10 mouse cellular contexts compared by ENCODE assay signal in the genomic region with DNA sequence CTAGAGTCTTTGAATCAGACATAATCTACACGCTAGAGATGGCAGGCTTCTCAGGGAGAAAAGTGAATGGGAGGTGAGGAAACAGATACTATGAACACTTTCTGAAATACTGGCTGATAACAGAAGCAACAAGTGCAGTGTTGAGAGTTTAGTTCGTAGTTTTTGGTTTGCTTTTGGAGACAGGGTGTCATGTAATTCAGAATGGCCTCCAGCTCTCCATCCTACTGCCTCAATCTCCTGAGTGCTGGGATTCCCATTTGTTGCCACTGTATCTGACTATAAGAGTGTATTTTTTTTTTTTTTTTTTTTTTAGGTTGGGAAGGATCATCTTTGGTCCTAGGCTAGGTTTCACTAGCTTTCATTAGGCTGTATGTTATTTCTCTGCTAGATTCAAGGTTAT. TPM values are rescaled to one million over a fixed set of nuclear protein-coding genes. Genes with fewer than 3 reads are reported as not detected.
DNase-seq lines count a peak whose midpoint lies in the region; ATAC-seq lines count a peak whose summit lies in the region.
"Had no signal": no experiment of that assay in that cellular context is flagged by ENCODE, and none has a peak within 500 bp of the region (broad histone marks: within the 10 kb centered on the region; RNA-seq: fewer than 3 reads in every experiment).

No protein-coding gene starts in this region.

- no peak overlapping the region for H3K9ac ChIP-seq in hindbrain, embryonic 12.5 days
- peak overlapping the region; percentile 98 for H3K9ac ChIP-seq in heart, embryonic 16.5 days (ENCODE audit: low read length)
- H3K9ac ChIP-seq in liver, embryonic 16.5 days (ENCODE audit: low read depth, low read length), result peak overlapping the region; percentile 17; the same call in 1 of the 2 replicates

- no peak overlapping the region for H3K4me2 ChIP-seq in hindbrain, embryonic 12.5 days (replicated peaks)
- peak overlapping the region; percentile 86 for H3K4me2 ChIP-seq in heart, embryonic 16.5 days (ENCODE audit: low read depth, low read length)
- peak overlapping the region; percentile 86 for H3K4me2 ChIP-seq in liver, embryonic 16.5 days (ENCODE audit: low read depth, low read length)

- 84% methylated on average over 2 of the region's 2 CpGs for WGBS in hindbrain, embryonic 10.5 days
- 91% methylated on average over 2 of the region's 2 CpGs for WGBS in hindbrain, embryonic 12.5 days
- 83% methylated on average over 2 of the region's 2 CpGs for WGBS in embryonic facial prominence, embryonic 10.5 days
- 35% methylated on average over 2 of the region's 2 CpGs for WGBS in heart, embryonic 16.5 days
- WGBS in liver, embryonic 16.5 days (ENCODE audit: insufficient replicate concordance), result 23% methylated on average over 2 of the region's 2 CpGs

- H3K27ac ChIP-seq in hindbrain, embryonic 10.5 days, result no peak overlapping the region
- no peak overlapping the region for H3K27ac ChIP-seq in hindbrain, embryonic 12.5 days
- H3K27ac ChIP-seq in embryonic facial prominence, embryonic 10.5 days (replicated peaks), result peak overlapping the region; percentile 83; the same call in 1 of the 2 replicates
- H3K27ac ChIP-seq in heart, embryonic 16.5 days (ENCODE audit: low read length), result peak overlapping the region; percentile 97
- peak overlapping the region; percentile 39 for H3K27ac ChIP-seq in liver, embryonic 16.5 days (ENCODE audit: low read length)

- H3K4me1 ChIP-seq in hindbrain, embryonic 10.5 days (replicated peaks), result peaks cover 47% of the 10 kb centered on the region
- H3K4me1 ChIP-seq in hindbrain, embryonic 12.5 days, result peaks cover 17% of the 10 kb centered on the region
- peaks cover 45% of the 10 kb centered on the region for H3K4me1 ChIP-seq in embryonic facial prominence, embryonic 10.5 days
- H3K4me1 ChIP-seq in heart, embryonic 16.5 days (ENCODE audit: control insufficient read depth, insufficient read depth, low read length), result peaks cover 26% of the 10 kb centered on the region
- peaks cover 33% of the 10 kb centered on the region for H3K4me1 ChIP-seq in liver, embryonic 16.5 days (ENCODE audit: control insufficient read depth, low read depth, low read length)

- ATAC-seq in hindbrain, embryonic 12.5 days (ENCODE audit: low FRiP score), result no peak
- ATAC-seq in heart, embryonic 16.5 days (replicated peaks; ENCODE audit: extremely low read depth, insufficient read depth, low FRiP score), result no peak
- ATAC-seq in liver, embryonic 16.5 days (ENCODE audit: low read depth), result no peak
- ATAC-seq in frontal cortex, adult (ENCODE audit: low TSS enrichment), result no peak

- no peak for DNase-seq in hindbrain, embryonic 10.5 days (ENCODE audit: low spot score)
- no peak for DNase-seq in embryonic facial prominence, embryonic 10.5 days (ENCODE audit: low spot score)
- no peak for DNase-seq in embryo, embryonic 10 days (ENCODE audit: low spot score)
- no peak for DNase-seq in cerebellum, adult 18-20 months
- DNase-seq: right cerebral cortex, adult 18-20 months had no signal

- H3K9me3 ChIP-seq in hindbrain, embryonic 10.5 days, result no peaks in the 10 kb centered on the region
- H3K9me3 ChIP-seq in hindbrain, embryonic 12.5 days (replicated peaks), result no peaks in the 10 kb centered on the region
- H3K9me3 ChIP-seq in embryonic facial prominence, embryonic 10.5 days, result no peaks in the 10 kb centered on the region
- H3K9me3 ChIP-seq in heart, embryonic 16.5 days (replicated peaks; ENCODE audit: control insufficient read depth, low read length), result no peaks in the 10 kb centered on the region
- H3K9me3 ChIP-seq in liver, embryonic 16.5 days (replicated peaks; ENCODE audit: control insufficient read depth, low read length), result no peaks in the 10 kb centered on the region
- H3K9me3 ChIP-seq: G1E had no signal

- no peaks in the 10 kb centered on the region for H3K27me3 ChIP-seq in hindbrain, embryonic 10.5 days (ENCODE audit: insufficient read depth, poor library complexity, severe bottlenecking)
- H3K27me3 ChIP-seq in hindbrain, embryonic 12.5 days, result no peaks in the 10 kb centered on the region
- no peaks in the 10 kb centered on the region for H3K27me3 ChIP-seq in embryonic facial prominence, embryonic 10.5 days (replicated peaks; ENCODE audit: low read depth, poor library complexity, severe bottlenecking)
- no peaks in the 10 kb centered on the region for H3K27me3 ChIP-seq in heart, embryonic 16.5 days (ENCODE audit: control insufficient read depth, insufficient read depth, low read length)
- H3K27me3 ChIP-seq in liver, embryonic 16.5 days (ENCODE audit: control insufficient read depth, insufficient read depth, low read depth, low read length), result no peaks in the 10 kb centered on the region

- peaks cover 52% of the 10 kb centered on the region for H3K36me3 ChIP-seq in hindbrain, embryonic 10.5 days
- H3K36me3 ChIP-seq in hindbrain, embryonic 12.5 days, result peaks cover 42% of the 10 kb centered on the region
- peaks cover 55% of the 10 kb centered on the region for H3K36me3 ChIP-seq in embryonic facial prominence, embryonic 10.5 days (replicated peaks)
- peaks cover 30% of the 10 kb centered on the region for H3K36me3 ChIP-seq in heart, embryonic 16.5 days (ENCODE audit: control insufficient read depth, insufficient read depth)
- H3K36me3 ChIP-seq in liver, embryonic 16.5 days (ENCODE audit: control insufficient read depth, insufficient read depth), result peaks cover 35% of the 10 kb centered on the region

- H3K4me3 ChIP-seq in hindbrain, embryonic 10.5 days, result peak overlapping the region; percentile 89; the same call in 1 of the 2 replicates
- H3K4me3 ChIP-seq in hindbrain, embryonic 12.5 days, result no peak overlapping the region
- peak overlapping the region; percentile 78; the same call in 1 of the 2 replicates for H3K4me3 ChIP-seq in embryonic facial prominence, embryonic 10.5 days
- peak overlapping the region; percentile 94 for H3K4me3 ChIP-seq in heart, embryonic 16.5 days (ENCODE audit: low read length)
- peak overlapping the region; percentile 17 for H3K4me3 ChIP-seq in liver, embryonic 16.5 days (ENCODE audit: low read depth, low read length)

RNA-seq across cellular contexts. Expression of a gene that starts 1.1 kb away (rescaled TPM):
- 33.6 and 36.2 TPM in 2 replicates for polyA plus RNA-seq in hindbrain, embryonic 10.5 days (2016; fragmentation: Nextera tagmentation; extraction: Ambion mirVana)
- 32.7 and 36.6 TPM in 2 replicates for polyA plus RNA-seq in hindbrain, embryonic 12.5 days (2016; fragmentation: Nextera tagmentation; extraction: Ambion mirVana)
- polyA plus RNA-seq in embryonic facial prominence, embryonic 10.5 days (2016; fragmentation: Nextera tagmentation; extraction: Ambion mirVana), result 45.3 and 45.4 TPM in 2 replicates
- 21.7 and 22.2 TPM in 2 replicates for polyA plus RNA-seq in heart, embryonic 16.5 days (2015; fragmentation: Nextera tagmentation; extraction: Ambion mirVana)
- 11.0 and 11.5 TPM in 2 replicates for polyA plus RNA-seq in liver, embryonic 16.5 days (2015; fragmentation: Nextera tagmentation; extraction: Ambion mirVana)

RNA-seq across cellular contexts. Expression of a gene that starts 1.9 kb away (rescaled TPM):
- 234 and 240 TPM in 2 replicates for polyA plus RNA-seq in hindbrain, embryonic 10.5 days (2016; fragmentation: Nextera tagmentation; extraction: Ambion mirVana)
- polyA plus RNA-seq in hindbrain, embryonic 12.5 days (2016; fragmentation: Nextera tagmentation; extraction: Ambion mirVana), result 216 and 226 TPM in 2 replicates
- polyA plus RNA-seq in embryonic facial prominence, embryonic 10.5 days (2016; fragmentation: Nextera tagmentation; extraction: Ambion mirVana), result 214 and 219 TPM in 2 replicates
- polyA plus RNA-seq in heart, embryonic 16.5 days (2015; fragmentation: Nextera tagmentation; extraction: Ambion mirVana), result 403 and 415 TPM in 2 replicates
- polyA plus RNA-seq in liver, embryonic 16.5 days (2015; fragmentation: Nextera tagmentation; extraction: Ambion mirVana), result 114 and 116 TPM in 2 replicates

RNA-seq across cellular contexts. Expression of a gene that starts 5.9 kb away (rescaled TPM):
- 177 and 188 TPM in 2 replicates for polyA plus RNA-seq in hindbrain, embryonic 10.5 days (2016; fragmentation: Nextera tagmentation; extraction: Ambion mirVana)
- 146 and 171 TPM in 2 replicates for polyA plus RNA-seq in hindbrain, embryonic 12.5 days (2016; fragmentation: Nextera tagmentation; extraction: Ambion mirVana)
- 154 and 163 TPM in 2 replicates for polyA plus RNA-seq in embryonic facial prominence, embryonic 10.5 days (2016; fragmentation: Nextera tagmentation; extraction: Ambion mirVana)
- polyA plus RNA-seq in heart, embryonic 16.5 days (2015; fragmentation: Nextera tagmentation; extraction: Ambion mirVana), result 89.0 and 94.2 TPM in 2 replicates
- 82.4 and 84.8 TPM in 2 replicates for polyA plus RNA-seq in liver, embryonic 16.5 days (2015; fragmentation: Nextera tagmentation; extraction: Ambion mirVana)

RNA-seq across cellular contexts. Expression of a gene that starts 13.7 kb away (rescaled TPM):
- 57.8 and 59.2 TPM in 2 replicates for polyA plus RNA-seq in hindbrain, embryonic 10.5 days (2016; fragmentation: Nextera tagmentation; extraction: Ambion mirVana)
- 47.4 and 49.5 TPM in 2 replicates for polyA plus RNA-seq in hindbrain, embryonic 12.5 days (2016; fragmentation: Nextera tagmentation; extraction: Ambion mirVana)
- polyA plus RNA-seq in embryonic facial prominence, embryonic 10.5 days (2016; fragmentation: Nextera tagmentation; extraction: Ambion mirVana), result 45.0 and 49.2 TPM in 2 replicates
- 74.6 and 77.5 TPM in 2 replicates for polyA plus RNA-seq in heart, embryonic 16.5 days (2015; fragmentation: Nextera tagmentation; extraction: Ambion mirVana)
- polyA plus RNA-seq in liver, embryonic 16.5 days (2015; fragmentation: Nextera tagmentation; extraction: Ambion mirVana), result 65.0 and 73.5 TPM in 2 replicates

RNA-seq across cellular contexts. Expression of a gene that starts 49.2 kb away (rescaled TPM):
- polyA plus RNA-seq in hindbrain, embryonic 10.5 days (2016; fragmentation: Nextera tagmentation; extraction: Ambion mirVana), result 9.3 and 13.4 TPM in 2 replicates
- 26.9 and 28.6 TPM in 2 replicates for polyA plus RNA-seq in hindbrain, embryonic 12.5 days (2016; fragmentation: Nextera tagmentation; extraction: Ambion mirVana)
- 13.7 and 14.8 TPM in 2 replicates for polyA plus RNA-seq in embryonic facial prominence, embryonic 10.5 days (2016; fragmentation: Nextera tagmentation; extraction: Ambion mirVana)
- polyA plus RNA-seq in heart, embryonic 16.5 days (2015; fragmentation: Nextera tagmentation; extraction: Ambion mirVana), result 3.1 and 4.3 TPM in 2 replicates
- 0.77 and 0.91 TPM in 2 replicates for polyA plus RNA-seq in liver, embryonic 16.5 days (2015; fragmentation: Nextera tagmentation; extraction: Ambion mirVana)
- polyA plus RNA-seq: G1E had no signal

Comparison
In these comparisons a context has a peak if more than half of its experiments do, and no peak if none do; other contexts are left out.
1. H3K27ac ChIP-seq: peak in embryonic facial prominence, embryonic 10.5 days (single experiment), heart, embryonic 16.5 days (single experiment) and liver, embryonic 16.5 days (single experiment); none in hindbrain, embryonic 10.5 days (single experiment) and hindbrain, embryonic 12.5 days (single experiment).